Mouse (Mus musculus) stomach, embryonic 16.5 days (tissue): ENCODE results near the gene Cap1. TPM values are rescaled to one million over a fixed set of nuclear protein-coding genes. Genes with fewer than 3 reads are reported as not detected.
"Not testable (repeated sequence)": the region's sequence is repeated elsewhere in the genome, so short reads cannot be mapped to it uniquely, and the experiment has no call there.

Experiments used
- ATAC-seq: fragments of 200-750 bp; cut with Nextera tagmentation; 2 replicates; pipeline ENCODE4 v1.8.0; 2017; ENCODE audit warnings: moderate number of reproducible peaks, moderate TSS enrichment; ENCODE audit not compliant: insufficient read depth, low FRiP score
- H3K27ac ChIP-seq: fragments of 300-500 bp; sonication (generic); 2 replicates; pipeline ENCODE4 v1.5.1; 2014; ENCODE audit warnings: low read length
- H3K27me3 ChIP-seq: fragments of 300-500 bp; sonication (generic); 2 replicates; pipeline ENCODE4 v1.6.1; 2014; ENCODE audit warnings: low read length, control low read depth, mixed read lengths; ENCODE audit not compliant: control insufficient read depth, insufficient read depth
- H3K36me3 ChIP-seq: fragments of 300-500 bp; sonication (generic); 2 replicates; pipeline ENCODE4 v1.6.1; 2014; ENCODE audit warnings: low read length; ENCODE audit not compliant: control insufficient read depth, insufficient read depth
- H3K4me1 ChIP-seq: fragments of 300-500 bp; sonication (generic); 2 replicates; pipeline ENCODE4 v1.6.1; 2014; ENCODE audit warnings: low read length, control low read depth, mixed read lengths; ENCODE audit not compliant: control insufficient read depth, insufficient read depth
- H3K4me2 ChIP-seq: fragments of 300-500 bp; sonication (generic); 2 replicates; pipeline ENCODE4 v1.6.1; 2014; ENCODE audit warnings: low read depth, low read length, mixed read lengths
- H3K4me3 ChIP-seq: fragments of 300-500 bp; sonication (generic); replicated peaks from 2 replicates; pipeline ENCODE4 v1.5.1; 2014; ENCODE audit warnings: mild to moderate bottlenecking, low read length
- H3K9ac ChIP-seq: fragments of 300-500 bp; sonication (generic); 2 replicates; pipeline ENCODE4 v1.6.1; 2014; ENCODE audit warnings: low read length
- H3K9me3 ChIP-seq: fragments of 300-500 bp; sonication (generic); replicated peaks from 2 replicates; pipeline ENCODE4 v1.6.1; 2016; ENCODE audit warnings: low read length, control low read depth; ENCODE audit not compliant: control insufficient read depth
- WGBS: fragments of 180-500 bp; shearing (Covaris S2); extraction: QIAGEN DNeasy Blood & Tissue Kit; methylation state at CpG from one replicate; pipeline ENCODE4 v1.1.7; 2014; 5-methylcytosine and 5-hydroxymethylcytosine counted together
- polyA plus RNA-seq: library from polyadenylated mRNA; unstranded; fragments of >200 nt; fragmentation: Nextera tagmentation; extraction: Ambion mirVana; gene quantifications from 2 replicates; pipeline ENCODE4 v1.2.1, GENCODE M21; 2015

Gene Cap1
- polyA plus RNA-seq, 1 experiment from 2014 or later, result 75.1 TPM

DNA sequence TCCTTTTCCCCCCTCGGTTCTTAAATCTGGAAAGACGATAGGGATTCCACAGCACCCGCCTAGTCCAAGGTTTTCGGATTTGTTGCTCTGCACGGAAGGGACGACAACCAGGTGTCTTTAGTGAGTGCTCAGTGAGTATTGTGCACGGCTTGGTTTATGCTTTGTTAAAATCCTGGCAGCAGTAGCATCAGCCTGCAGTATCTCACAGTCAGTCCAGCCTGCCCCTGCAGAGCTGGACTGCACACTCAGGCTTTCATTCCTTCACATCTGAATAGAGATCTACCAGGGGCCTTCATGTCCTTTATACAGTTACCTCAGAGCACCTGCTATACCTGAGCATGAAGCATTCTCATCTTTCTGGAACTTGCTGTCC is 49.5 kb downstream of the Cap1 start:
- Histone ChIP-seq H3K27me3 (no peaks in the 10 kb centered on the region), H3K27ac (no peak overlapping the region), H3K9me3 (no peaks in the 10 kb centered on the region), H3K4me2 (peak overlapping the region; percentile 66), H3K36me3 (no peaks in the 10 kb centered on the region), H3K4me3 (peak overlapping the region; percentile 73), H3K9ac (peak overlapping the region; percentile 81), H3K4me1 (peaks cover 13% of the 10 kb centered on the region)
- ATAC-seq, result peak; percentile 14; the same call in 1 of the 2 replicates
- 0% methylated on average over 7 of the region's 7 CpGs for WGBS

DNA sequence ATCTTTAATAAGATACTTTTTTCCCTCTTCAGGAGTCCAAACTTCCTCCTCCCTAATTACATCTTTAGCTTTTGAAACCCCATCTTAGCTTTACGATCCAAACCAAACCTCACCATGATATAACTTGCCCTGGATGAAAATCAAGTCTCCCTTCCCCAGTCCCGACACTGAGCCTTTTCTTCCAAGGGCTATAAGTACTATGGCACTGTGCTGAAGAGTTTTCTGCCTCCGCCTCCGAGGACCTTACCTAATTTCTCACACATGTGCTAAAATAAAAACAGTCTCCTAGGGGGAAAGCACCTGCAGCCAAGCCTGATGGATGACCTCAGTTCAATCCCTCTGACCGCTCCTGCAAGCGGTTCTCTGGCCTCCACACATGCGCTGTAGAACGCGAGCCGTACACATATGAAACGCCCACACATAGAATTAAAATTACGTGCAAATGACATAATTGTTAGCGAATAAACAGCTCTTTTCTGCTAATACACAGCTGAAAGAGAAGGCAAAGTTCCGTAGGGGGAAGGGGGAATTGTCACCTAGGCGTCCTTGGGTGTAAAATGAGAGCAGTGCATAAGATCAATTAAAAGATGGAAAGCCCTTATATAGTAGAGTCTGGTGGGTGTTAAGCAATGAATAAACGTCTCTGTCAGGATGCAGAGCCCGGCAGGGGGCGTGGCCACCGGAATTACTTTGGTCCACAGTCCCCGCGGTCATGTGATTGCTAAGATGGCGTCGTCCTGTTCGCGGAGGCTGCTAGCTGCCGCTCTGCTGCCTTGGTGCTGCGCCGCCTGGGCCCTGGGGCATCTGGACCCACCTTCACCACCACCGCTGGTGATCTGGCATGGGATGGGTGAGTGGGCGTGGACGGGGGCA is 50.1 kb downstream of the Cap1 start, which contains the start of gene Ppt1:
TSS of gene Ppt1 (plus strand) at position 713 of the 873 bp plus-strand sequence.
- Histone ChIP-seq H3K27me3 (no peaks in the 10 kb centered on the region), H3K27ac (peak within 1 kb of the TSS; percentile 36; the same call in 1 of the 2 replicates)
- WGBS, result 4% methylated on average over 31 of the region's 31 CpGs

DNA sequence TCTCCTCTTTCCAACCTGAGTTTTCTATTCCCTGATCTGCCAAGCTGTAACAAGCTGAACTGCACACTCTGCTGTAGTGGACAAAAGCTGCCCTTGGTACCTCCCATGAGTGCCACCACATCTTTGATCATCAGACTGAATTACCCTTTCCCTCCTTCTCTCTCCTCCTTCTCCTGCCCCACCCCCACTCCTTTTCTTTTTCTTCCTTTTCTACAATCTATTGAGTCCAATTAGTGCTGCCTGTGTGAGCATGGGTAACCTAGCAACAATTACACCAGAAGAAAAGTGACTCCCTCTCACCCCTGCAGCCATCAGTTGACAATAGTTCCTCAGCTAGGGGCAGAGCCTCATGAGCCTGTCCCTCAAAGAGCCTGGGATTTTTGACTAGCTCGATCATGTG is 54.0 kb downstream of the Cap1 start:
- Histone ChIP-seq H3K27ac (no peak overlapping the region), H3K4me1 (peaks cover 10% of the 10 kb centered on the region), H3K9me3 (no peaks in the 10 kb centered on the region), H3K9ac (no peak overlapping the region), H3K4me3 (no peak overlapping the region), H3K27me3 (no peaks in the 10 kb centered on the region), H3K4me2 (no peak overlapping the region), H3K36me3 (no peaks in the 10 kb centered on the region)
- no peak for ATAC-seq
- 85% methylated on average over 1 of the region's 1 CpGs for WGBS

More for the DNA sequence above, 50.1 kb downstream of the Cap1 start, which contains the start of gene Ppt1:
- no peaks in the 10 kb centered on the region for H3K9me3 ChIP-seq
- H3K9ac ChIP-seq, result peak within 1 kb of the TSS; percentile 81
- peak within 1 kb of the TSS; percentile 66 for H3K4me2 ChIP-seq
- H3K36me3 ChIP-seq, result no peaks in the 10 kb centered on the region
- ATAC-seq, result peak; percentile 89
- peak within 1 kb of the TSS; percentile 73 for H3K4me3 ChIP-seq
- peaks cover 13% of the 10 kb centered on the region for H3K4me1 ChIP-seq

- Histone ChIP-seq H3K4me1 (no peaks in the 10 kb centered on the region; the same call in 1 of the 2 replicates), H3K9me3 (no peaks in the 10 kb centered on the region), H3K4me3 (no peak overlapping the region), H3K27ac (no peak overlapping the region), H3K9ac (no peak overlapping the region), H3K27me3 (no peaks in the 10 kb centered on the region), H3K4me2 (no peak overlapping the region), H3K36me3 (no peaks in the 10 kb centered on the region)
- 75% methylated on average over 6 of the region's 6 CpGs for WGBS
- no peak for ATAC-seq
These were observed 56.5 kb downstream of the Cap1 start for GRCm38 (mm10) chr4:122829339-122829738.

DNA sequence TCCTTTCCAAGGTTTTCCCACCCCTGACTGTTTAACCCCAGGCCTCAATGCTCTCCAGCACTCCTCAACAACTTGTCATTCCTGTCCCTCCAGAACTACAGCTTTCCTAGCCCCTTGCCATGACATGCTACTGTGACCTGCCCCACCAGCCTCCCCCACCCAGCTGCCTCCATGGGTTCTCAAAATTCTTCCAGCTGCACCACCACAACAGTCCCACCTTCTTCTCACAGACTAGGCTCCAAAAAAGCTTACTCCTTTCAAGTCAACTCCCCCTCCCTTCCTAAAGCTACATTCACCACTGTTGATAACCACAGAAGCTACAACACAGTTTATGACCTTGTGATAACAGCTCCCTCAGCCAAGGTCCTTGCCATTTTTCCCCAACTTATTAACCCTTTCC is 58.2 kb downstream of the Cap1 start:
- Histone ChIP-seq H3K27ac (peak overlapping the region; percentile 75; the same call in 1 of the 2 replicates), H3K27me3 (no peaks in the 10 kb centered on the region), H3K9me3 (no peaks in the 10 kb centered on the region), H3K36me3 (no peaks in the 10 kb centered on the region), H3K4me1 (no peaks in the 10 kb centered on the region; the same call in 1 of the 2 replicates), H3K9ac (no peak overlapping the region), H3K4me3 (no peak overlapping the region), H3K4me2 (peak overlapping the region; percentile 19)
- ATAC-seq, result peak; percentile 74

DNA sequence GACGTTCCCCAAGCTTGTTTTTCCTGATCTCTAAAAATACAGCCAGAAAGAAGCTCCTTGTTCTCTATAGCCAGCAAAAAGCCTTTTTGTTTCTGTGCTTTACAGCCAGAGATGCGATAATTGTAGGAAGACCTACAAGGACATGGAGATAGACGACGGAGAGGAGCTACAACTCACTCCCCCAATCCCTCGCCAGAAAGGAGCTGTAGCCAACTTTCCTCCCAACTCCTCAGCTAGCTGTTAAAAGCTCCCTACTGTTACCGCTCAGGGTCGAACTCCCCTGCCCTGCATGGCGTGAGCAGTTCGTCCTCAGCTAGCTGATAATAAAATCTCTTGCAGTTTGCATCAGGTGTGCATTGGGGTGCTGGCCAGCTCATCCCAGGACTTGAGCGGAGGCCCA is 64.9 kb downstream of the Cap1 start:
- not testable (repeated sequence) for H3K4me2 ChIP-seq, H3K36me3 ChIP-seq, ATAC-seq, H3K9ac ChIP-seq, H3K4me3 ChIP-seq, H3K27me3 ChIP-seq, H3K9me3 ChIP-seq, H3K27ac ChIP-seq, H3K4me1 ChIP-seq
- WGBS, result 23% methylated on average over 10 of the region's 10 CpGs

GRCm38 (mm10) chr4:122816202-122816601 is 69.7 kb downstream of the Cap1 start:
- WGBS, result 62% methylated on average over 1 of the region's 1 CpGs
- H3K36me3 ChIP-seq, result no peaks in the 10 kb centered on the region
- H3K4me2 ChIP-seq, result no peak overlapping the region
- no peak overlapping the region for H3K27ac ChIP-seq
- H3K4me1 ChIP-seq, result no peaks in the 10 kb centered on the region
- no peaks in the 10 kb centered on the region for H3K9me3 ChIP-seq
- H3K9ac ChIP-seq, result no peak overlapping the region
- no peak for ATAC-seq
- no peaks in the 10 kb centered on the region for H3K27me3 ChIP-seq
- no peak overlapping the region for H3K4me3 ChIP-seq

GRCm38 (mm10) chr4:122811824-122812223 is 74.0 kb downstream of the Cap1 start:
- Histone ChIP-seq H3K4me2 (no peak overlapping the region), H3K9ac (no peak overlapping the region), H3K4me3 (no peak overlapping the region), H3K36me3 (no peaks in the 10 kb centered on the region), H3K4me1 (no peaks in the 10 kb centered on the region), H3K27me3 (no peaks in the 10 kb centered on the region), H3K27ac (no peak overlapping the region), H3K9me3 (no peaks in the 10 kb centered on the region)
- ATAC-seq, result no peak
- 49% methylated on average over 2 of the region's 2 CpGs for WGBS

GRCm38 (mm10) chr4:122811180-122811579 is 74.7 kb downstream of the Cap1 start:
- H3K27me3 ChIP-seq, result no peaks in the 10 kb centered on the region
- no peak for ATAC-seq
- H3K9ac ChIP-seq, result no peak overlapping the region
- H3K4me2 ChIP-seq, result no peak overlapping the region
- no peak overlapping the region for H3K4me3 ChIP-seq
- H3K27ac ChIP-seq, result no peak overlapping the region
- H3K4me1 ChIP-seq, result no peaks in the 10 kb centered on the region
- no peaks in the 10 kb centered on the region for H3K36me3 ChIP-seq
- WGBS, result 44% methylated on average over 1 of the region's 1 CpGs
- no peaks in the 10 kb centered on the region for H3K9me3 ChIP-seq
